Mouse (Mus musculus): ENCODE data around the gene Adsl. TPM values are rescaled to one million over a fixed set of nuclear protein-coding genes. Genes with fewer than 3 reads are reported as not detected.
A peak's percentile ranks its signal among the peaks of the same experiment; 100 is the strongest.
"Not testable (repeated sequence)": the region's sequence is repeated elsewhere in the genome, so short reads cannot be mapped to it uniquely, and the experiment has no call there.

The Adsl gene
- total RNA-seq (2021) = 100 to 1,000 TPM; 166 to 179 TPM
- long read RNA-seq, experiment 1, transcript Adsl-201 (13 exons, 3,711 nt) = major isoform, 248 of 267 reads
- long read RNA-seq, experiment 1, partial matches to known transcripts = 10 of 267 reads
- long read RNA-seq, experiment 1, other reads (novel, unspliced or antisense) = 9 of 267 reads
- long read RNA-seq, experiment 2, transcript Adsl-201 (13 exons, 3,711 nt) = major isoform, 231 of 253 reads
- long read RNA-seq, experiment 2, partial matches to known transcripts = 12 of 253 reads
- long read RNA-seq, experiment 2, other reads (novel, unspliced or antisense) = 10 of 253 reads

GRCm38 (mm10) chr15:80948145-80949135 lies at the start of gene Adsl:
Gene Adsl (plus strand): TSS chr15:80948490.
- peak; percentile 89 for DNase-seq
- intact Hi-C loops (cut with DNase I; ENCODE audit: low total_unique reads) = no loop called here

DNA sequence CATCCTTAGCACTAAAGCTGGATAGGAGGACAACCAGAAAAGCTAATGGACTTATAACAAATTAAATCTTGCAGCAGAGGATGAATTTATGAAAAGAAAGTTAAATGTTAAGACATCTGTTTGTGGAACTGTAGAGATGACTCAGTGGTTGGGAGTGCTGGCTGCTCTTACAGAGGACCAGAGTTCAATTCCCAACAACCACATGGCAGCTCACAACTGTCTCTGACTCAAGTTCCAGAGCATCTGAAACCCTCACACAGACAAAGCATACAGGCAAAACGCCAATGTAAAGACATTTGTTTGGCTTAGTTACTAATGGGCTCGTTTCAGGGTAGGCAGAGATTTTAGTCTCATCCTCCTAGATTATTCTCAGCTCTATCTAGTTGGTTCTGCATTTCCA lies 48.5 kb upstream of the Adsl start:
- intact Hi-C loops (cut with DNase I; ENCODE audit: low total_unique reads) = no loop called here

GRCm38 (mm10) chr15:80901806-80902513 lies 46.3 kb upstream of the Adsl start:
- DNase-seq = no peak
- intact Hi-C loops (cut with DNase I; ENCODE audit: low total_unique reads) = no loop called here

More for the DNA sequence above, 48.5 kb upstream of the Adsl start:
- DNase-seq = no peak

- DNase-seq; intact Hi-C loops (cut with DNase I; ENCODE audit: low total_unique reads): not testable (repeated sequence)
Observed at GRCm38 (mm10) chr15:80904776-80905175, 43.5 kb upstream of the Adsl start.

DNA sequence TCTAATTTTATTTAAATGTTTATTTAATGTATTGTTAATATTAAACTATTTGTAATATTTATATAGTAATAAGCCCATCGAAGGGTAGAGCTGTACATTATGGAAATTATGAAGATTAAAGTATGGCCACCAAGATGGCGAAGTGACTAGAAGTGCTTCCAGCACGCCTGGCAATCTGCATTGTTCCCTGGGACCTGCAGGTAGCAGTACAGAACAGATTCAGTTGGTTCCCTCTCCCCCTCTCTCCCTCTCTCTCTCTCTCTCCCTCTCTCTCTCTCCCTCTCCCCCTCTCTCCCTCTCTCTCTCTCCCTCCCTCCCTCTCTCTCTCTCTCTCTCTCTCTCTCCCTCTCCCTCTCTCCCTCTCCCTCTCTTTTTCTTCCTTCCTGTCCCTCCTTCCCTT lies 38.1 kb upstream of the Adsl start:
- intact Hi-C loops (cut with DNase I; ENCODE audit: low total_unique reads) = no loop called here
- DNase-seq = no peak

- no peak for DNase-seq
- intact Hi-C loops (cut with DNase I; ENCODE audit: low total_unique reads) = no loop called here
Observed at GRCm38 (mm10) chr15:80910790-80911531, 37.3 kb upstream of the Adsl start.

DNA sequence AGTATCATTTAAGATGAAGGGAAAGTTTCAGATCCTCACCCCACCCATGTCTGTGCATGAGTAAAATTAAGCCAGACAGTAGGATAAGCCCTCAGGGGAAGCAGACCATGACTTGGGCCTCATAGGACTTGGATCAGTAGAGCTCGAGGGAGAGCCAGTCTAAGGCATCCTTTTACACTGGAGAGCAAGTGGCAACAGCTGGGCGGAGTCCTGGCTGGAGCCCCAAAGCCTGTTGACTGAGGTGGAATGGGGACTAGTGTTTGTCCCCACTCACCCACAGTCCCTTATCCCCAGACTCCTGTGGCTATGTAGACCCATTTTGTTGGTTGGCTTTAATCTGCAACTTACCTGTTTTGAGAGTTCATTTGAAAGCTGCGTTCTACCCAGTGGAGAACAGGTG lies 36.1 kb upstream of the Adsl start:
- intact Hi-C loops (cut with DNase I; ENCODE audit: low total_unique reads) = no loop called here

GRCm38 (mm10) chr15:80913803-80914202 lies 34.5 kb upstream of the Adsl start:
- intact Hi-C loops (cut with DNase I; ENCODE audit: low total_unique reads) = no loop called here
- no peak for DNase-seq

More for the DNA sequence above, 36.1 kb upstream of the Adsl start:
- peak; percentile 24 for DNase-seq

DNA sequence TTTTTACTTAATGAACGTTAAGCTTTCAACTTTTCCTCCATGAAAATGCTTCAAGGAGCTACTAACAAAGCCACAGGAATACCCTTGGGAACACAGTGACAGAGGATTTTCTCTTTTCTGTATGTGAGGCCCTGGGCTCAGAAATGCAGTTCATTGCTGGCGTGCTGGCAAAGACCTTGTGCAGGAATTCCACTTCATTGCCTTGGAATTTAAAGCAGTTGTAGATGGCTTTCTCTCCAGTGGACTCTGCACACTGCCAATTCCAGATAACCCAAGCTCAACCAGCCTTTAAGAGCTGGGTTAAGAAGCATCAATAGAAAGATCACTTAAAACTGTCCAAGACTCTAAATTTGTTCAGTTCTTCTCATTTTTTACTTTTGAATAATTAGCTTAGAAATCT lies 32.4 kb upstream of the Adsl start:
- intact Hi-C loops (cut with DNase I; ENCODE audit: low total_unique reads) = no loop called here

DNA sequence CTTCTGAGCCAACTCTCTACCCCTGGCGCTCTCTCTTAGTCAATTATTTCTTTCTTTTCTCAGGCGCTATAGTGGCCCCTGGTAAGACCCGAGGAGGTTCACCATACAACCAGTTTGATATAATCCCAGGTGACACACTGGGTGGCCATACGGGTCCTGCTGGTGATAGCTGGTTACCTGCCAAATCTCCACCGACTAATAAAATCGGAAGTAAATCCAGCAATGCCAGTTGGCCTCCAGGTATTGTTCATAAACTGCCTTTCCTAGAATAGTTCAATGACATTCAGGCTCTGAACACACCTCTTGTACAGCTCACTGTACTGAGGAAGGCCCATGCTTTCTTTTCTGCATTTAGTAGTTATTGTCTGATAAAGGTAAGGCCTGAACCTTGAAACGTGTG lies 31.7 kb upstream of the Adsl start:
- no peak for DNase-seq
- intact Hi-C loops (cut with DNase I; ENCODE audit: low total_unique reads) = no loop called here

More for the DNA sequence above, 32.4 kb upstream of the Adsl start:
- no peak for DNase-seq

- intact Hi-C loops (cut with DNase I; ENCODE audit: low total_unique reads) = no loop called here
- no peak for DNase-seq
Observed at GRCm38 (mm10) chr15:80920346-80920745, 27.9 kb upstream of the Adsl start.

GRCm38 (mm10) chr15:80921781-80922180 lies 26.5 kb upstream of the Adsl start:
- intact Hi-C loops (cut with DNase I; ENCODE audit: low total_unique reads) = no loop called here
- no peak for DNase-seq

DNA sequence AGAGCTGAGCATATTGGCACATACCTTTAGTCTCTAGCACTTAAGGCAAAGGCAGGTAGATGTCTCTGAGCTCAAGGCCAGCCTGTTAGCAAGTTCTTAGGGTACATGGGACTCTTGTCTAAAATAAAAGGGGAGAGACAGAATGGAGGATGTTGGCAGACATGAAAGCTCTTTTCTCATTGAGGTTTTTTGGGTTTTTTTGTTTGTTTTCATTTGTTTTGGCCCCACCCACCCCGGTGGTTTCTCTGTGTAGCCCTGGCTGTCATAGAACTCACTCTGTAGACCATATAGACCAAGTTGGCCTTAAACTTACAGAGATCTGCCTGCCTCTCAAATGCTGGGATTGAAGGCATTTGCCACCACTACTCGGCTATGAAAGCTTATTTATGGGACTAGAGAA lies 24.1 kb upstream of the Adsl start:
- intact Hi-C loops (cut with DNase I; ENCODE audit: low total_unique reads) = no loop called here
- DNase-seq = no peak

- intact Hi-C loops (cut with DNase I; ENCODE audit: low total_unique reads) = no loop called here
- no peak for DNase-seq
Observed at GRCm38 (mm10) chr15:80928811-80929355, 19.4 kb upstream of the Adsl start.

DNA sequence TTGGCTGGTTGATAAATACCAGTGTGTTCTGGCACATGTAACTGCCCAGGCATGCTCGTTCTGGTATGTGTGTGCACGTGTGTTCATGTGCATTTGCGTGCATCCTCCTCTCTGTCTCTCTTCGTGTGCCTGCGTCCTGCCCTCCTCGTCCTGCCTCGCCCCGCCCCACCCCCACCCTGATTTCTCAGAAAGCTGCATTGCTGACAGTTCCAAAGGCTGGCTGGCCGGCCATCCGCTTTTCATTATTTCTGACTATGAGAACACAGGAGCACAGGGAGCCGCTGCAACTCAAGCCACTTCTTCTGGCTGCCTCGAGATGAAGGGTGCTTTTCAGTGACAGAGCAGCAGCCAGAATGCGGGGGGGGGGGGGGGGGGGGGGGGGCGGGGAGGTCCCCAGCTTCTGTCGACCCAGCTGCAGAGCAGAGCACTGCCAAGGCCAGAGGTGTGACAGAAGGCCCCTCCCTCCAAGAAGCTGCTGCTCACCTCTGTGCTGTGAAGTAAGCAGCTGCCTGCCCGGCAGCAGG lies 18.2 kb upstream of the Adsl start:
- intact Hi-C loops (cut with DNase I; ENCODE audit: low total_unique reads) = no loop called here

DNA sequence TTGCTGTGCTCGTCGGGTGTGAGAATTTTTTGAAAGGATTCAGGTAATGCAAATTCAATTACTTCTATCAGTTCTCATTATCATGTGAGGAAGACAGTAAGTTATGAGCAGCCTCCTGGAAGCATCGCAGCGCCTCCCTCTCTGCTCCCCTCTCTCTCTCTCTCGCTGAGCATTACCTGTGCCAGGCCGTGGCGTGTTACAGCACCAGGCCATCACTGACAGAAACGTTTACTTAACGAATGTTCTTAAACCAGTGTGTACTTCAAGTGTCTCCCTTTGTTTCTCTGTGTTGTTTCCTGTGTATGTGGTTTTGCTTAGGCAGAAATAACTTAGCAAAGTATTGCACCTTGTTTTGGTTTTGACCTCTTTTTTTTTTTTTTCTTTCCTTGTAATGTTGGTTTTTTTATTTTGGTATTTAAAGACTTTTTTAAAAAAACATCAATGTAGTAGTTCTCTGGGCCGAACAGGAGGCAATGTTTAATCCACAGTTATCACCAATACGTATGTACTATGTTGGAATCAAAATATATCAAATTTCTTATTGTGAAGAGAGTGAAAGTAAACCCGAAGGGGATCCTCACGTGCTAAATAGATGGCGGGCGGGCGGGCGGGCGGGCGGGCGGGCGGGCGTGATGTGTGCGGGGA lies 17.5 kb upstream of the Adsl start:
- intact Hi-C loops (cut with DNase I; ENCODE audit: low total_unique reads) = not testable (repeated sequence)

More for the DNA sequence above, 18.2 kb upstream of the Adsl start:
- no peak for DNase-seq

DNA sequence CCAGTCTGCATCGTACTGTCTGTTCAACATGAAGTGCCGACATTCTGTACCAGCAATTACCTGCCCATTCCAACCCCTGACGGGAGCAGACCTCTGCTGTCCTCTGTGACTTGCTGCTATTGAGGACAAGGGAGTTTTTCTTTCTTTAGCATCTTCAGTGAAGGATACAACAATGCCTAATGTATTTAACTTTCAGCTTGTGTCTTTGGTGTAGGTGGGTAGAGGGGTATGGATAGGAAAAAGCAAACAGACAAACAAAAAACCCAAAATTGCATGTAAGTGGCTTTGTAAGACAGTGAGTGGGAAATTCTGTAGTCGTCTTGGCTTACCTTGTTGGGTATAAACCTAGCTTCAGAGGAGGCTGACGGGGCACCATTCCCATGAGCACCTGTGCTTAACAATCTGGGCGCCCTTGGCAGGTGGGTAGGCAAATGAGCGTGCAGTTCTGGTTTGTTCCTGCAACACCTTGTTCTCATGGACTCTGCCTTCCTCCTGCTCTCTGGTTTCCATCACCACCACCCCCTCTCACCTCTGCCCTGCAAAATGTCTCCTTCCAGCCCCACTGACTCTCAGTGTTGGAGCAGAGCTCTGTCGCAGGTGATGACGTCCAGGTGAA lies 16.8 kb upstream of the Adsl start:
- intact Hi-C loops (cut with DNase I; ENCODE audit: low total_unique reads) = no loop called here

More for the DNA sequence above, 17.5 kb upstream of the Adsl start:
- not testable (repeated sequence) for DNase-seq

GRCm38 (mm10) chr15:80934841-80935240 lies 13.4 kb upstream of the Adsl start:
- DNase-seq = no peak
- intact Hi-C loops (cut with DNase I; ENCODE audit: low total_unique reads) = no loop called here

More for the DNA sequence above, 16.8 kb upstream of the Adsl start:
- no peak for DNase-seq

Data from gastrocnemius, postnatal 14 days (tissue).